ENCODE assay signal across 10 mouse cellular contexts in genomic region chr5:100570716-100571115, GRCm38 (mm10). TPM values are rescaled to one million over a fixed set of nuclear protein-coding genes. Genes with fewer than 3 reads are reported as not detected.
DNase-seq lines count a peak whose midpoint lies in the region; ATAC-seq and TF ChIP-seq lines count a peak whose summit lies in the region.
"Had no signal": no experiment of that assay in that cellular context is flagged by ENCODE, and none has a peak within 500 bp of the region (broad histone marks: within the 10 kb centered on the region; RNA-seq: fewer than 3 reads in every experiment).

No protein-coding gene starts in this region.

- H3K9me3 ChIP-seq in heart, embryonic 11.5 days (replicated peaks; ENCODE audit: control insufficient read depth, low read length), result no peaks in the 10 kb centered on the region
- no peaks in the 10 kb centered on the region for H3K9me3 ChIP-seq in lung, embryonic 14.5 days (ENCODE audit: low read depth, low read length)
- no peaks in the 10 kb centered on the region for H3K9me3 ChIP-seq in intestine, embryonic 15.5 days
- no peaks in the 10 kb centered on the region for H3K9me3 ChIP-seq in stomach, embryonic 14.5 days (ENCODE audit: control insufficient read depth, low read depth, low read length)
- H3K9me3 ChIP-seq in midbrain, embryonic 16.5 days (replicated peaks; ENCODE audit: control insufficient read depth, low read length, poor library complexity, severe bottlenecking), result no peaks in the 10 kb centered on the region
- H3K9me3 ChIP-seq in midbrain, embryonic 14.5 days (ENCODE audit: control insufficient read depth, low read length), result no peaks in the 10 kb centered on the region
- H3K9me3 ChIP-seq: limb, embryonic 12.5 days; neural tube, embryonic 12.5 days had no signal

- no peak overlapping the region for H3K27ac ChIP-seq in heart, embryonic 11.5 days (ENCODE audit: low read depth, low read length)
- H3K27ac ChIP-seq in lung, embryonic 14.5 days (ENCODE audit: low read depth), result no peak overlapping the region; the same call in 1 of the 2 replicates
- peak overlapping the region; percentile 46 for H3K27ac ChIP-seq in intestine, embryonic 15.5 days
- peak overlapping the region; percentile 66 for H3K27ac ChIP-seq in stomach, embryonic 14.5 days (ENCODE audit: low read length)
- H3K27ac ChIP-seq in midbrain, embryonic 16.5 days (ENCODE audit: low read length), result no peak overlapping the region
- H3K27ac ChIP-seq in midbrain, embryonic 14.5 days (replicated peaks; ENCODE audit: low read depth, low read length), result no peak overlapping the region
- H3K27ac ChIP-seq: limb, embryonic 12.5 days; neural tube, embryonic 12.5 days had no signal

- DNase-seq in heart, postnatal 10 days, result no peak
- peak; percentile 50 for DNase-seq in lung, embryonic 14.5 days
- DNase-seq in lung, postnatal 14 days, result no peak
- DNase-seq in midbrain, embryonic 14.5 days, result no peak

- no peak overlapping the region for H3K9ac ChIP-seq in heart, embryonic 11.5 days (ENCODE audit: low read depth, low read length)
- no peak overlapping the region; the same call in 1 of the 2 replicates for H3K9ac ChIP-seq in lung, embryonic 14.5 days
- H3K9ac ChIP-seq in intestine, embryonic 15.5 days, result peak overlapping the region; percentile 29
- H3K9ac ChIP-seq in stomach, embryonic 14.5 days (replicated peaks; ENCODE audit: low read depth, low read length), result no peak overlapping the region
- H3K9ac ChIP-seq in midbrain, embryonic 16.5 days (ENCODE audit: low read depth, low read length), result no peak overlapping the region
- H3K9ac ChIP-seq in midbrain, embryonic 14.5 days (replicated peaks; ENCODE audit: low read length), result no peak overlapping the region
- H3K9ac ChIP-seq: limb, embryonic 12.5 days; neural tube, embryonic 12.5 days had no signal

- no peaks in the 10 kb centered on the region for H3K36me3 ChIP-seq in heart, embryonic 11.5 days (ENCODE audit: control insufficient read depth, insufficient read depth, low read length)
- H3K36me3 ChIP-seq in lung, embryonic 14.5 days (ENCODE audit: insufficient read depth), result no peaks in the 10 kb centered on the region
- H3K36me3 ChIP-seq in intestine, embryonic 15.5 days, result no peaks in the 10 kb centered on the region
- no peaks in the 10 kb centered on the region for H3K36me3 ChIP-seq in stomach, embryonic 14.5 days (ENCODE audit: control insufficient read depth, insufficient read depth, low read length)
- no peaks in the 10 kb centered on the region for H3K36me3 ChIP-seq in midbrain, embryonic 16.5 days (ENCODE audit: control insufficient read depth, insufficient read depth, low read length)
- H3K36me3 ChIP-seq in midbrain, embryonic 14.5 days (ENCODE audit: control insufficient read depth, insufficient read depth, low read length), result no peaks in the 10 kb centered on the region
- H3K36me3 ChIP-seq: limb, embryonic 12.5 days; neural tube, embryonic 12.5 days had no signal

- peaks cover 12% of the 10 kb centered on the region; the same call in 1 of the 2 replicates for H3K4me1 ChIP-seq in heart, embryonic 11.5 days (ENCODE audit: control insufficient read depth, insufficient read depth, low read length)
- peaks cover 12% of the 10 kb centered on the region for H3K4me1 ChIP-seq in lung, embryonic 14.5 days (ENCODE audit: insufficient read depth)
- H3K4me1 ChIP-seq in intestine, embryonic 15.5 days (replicated peaks), result 0 out of 2 replicates have a peak, but pooled peaks cover 8% of the 10 kb centered on the region
- H3K4me1 ChIP-seq in stomach, embryonic 14.5 days (ENCODE audit: control insufficient read depth, insufficient read depth, low read length), result peaks cover 26% of the 10 kb centered on the region
- no peaks in the 10 kb centered on the region for H3K4me1 ChIP-seq in midbrain, embryonic 16.5 days (ENCODE audit: control insufficient read depth, insufficient read depth, low read length)
- H3K4me1 ChIP-seq in midbrain, embryonic 14.5 days (ENCODE audit: control insufficient read depth, insufficient read depth, low read length), result no peaks in the 10 kb centered on the region
- H3K4me1 ChIP-seq: limb, embryonic 12.5 days; neural tube, embryonic 12.5 days had no signal

- H3K4me2 ChIP-seq in heart, embryonic 11.5 days, result peak overlapping the region; percentile 51
- peak overlapping the region; percentile 46 for H3K4me2 ChIP-seq in lung, embryonic 14.5 days
- peak overlapping the region; percentile 54 for H3K4me2 ChIP-seq in intestine, embryonic 15.5 days (replicated peaks)
- H3K4me2 ChIP-seq in stomach, embryonic 14.5 days (replicated peaks; ENCODE audit: low read depth, low read length), result peak overlapping the region; percentile 37
- no peak overlapping the region for H3K4me2 ChIP-seq in midbrain, embryonic 16.5 days (ENCODE audit: low read length)
- no peak overlapping the region for H3K4me2 ChIP-seq in midbrain, embryonic 14.5 days (ENCODE audit: low read length)
- H3K4me2 ChIP-seq: limb, embryonic 12.5 days; neural tube, embryonic 12.5 days had no signal

- WGBS in heart, embryonic 11.5 days (ENCODE audit: insufficient replicate concordance), result 19% methylated on average over 8 of the region's 8 CpGs
- 6% methylated on average over 8 of the region's 8 CpGs for WGBS in lung, embryonic 14.5 days
- 7% methylated on average over 8 of the region's 8 CpGs for WGBS in intestine, embryonic 15.5 days
- WGBS in stomach, embryonic 14.5 days, result 10% methylated on average over 8 of the region's 8 CpGs
- WGBS in midbrain, embryonic 16.5 days, result 35% methylated on average over 8 of the region's 8 CpGs
- WGBS in midbrain, embryonic 14.5 days, result 48% methylated on average over 8 of the region's 8 CpGs

- ATAC-seq in heart, embryonic 11.5 days (replicated peaks; ENCODE audit: insufficient number of reproducible peaks, low FRiP score, low TSS enrichment), result no peak
- peak; percentile 57 for ATAC-seq in lung, embryonic 14.5 days (ENCODE audit: insufficient read depth)
- ATAC-seq in intestine, embryonic 15.5 days, result no peak
- no peak for ATAC-seq in stomach, embryonic 14.5 days (ENCODE audit: insufficient number of reproducible peaks, insufficient read depth, low FRiP score, low read depth)
- no peak for ATAC-seq in midbrain, embryonic 16.5 days
- no peak for ATAC-seq in midbrain, embryonic 14.5 days (ENCODE audit: low FRiP score, low TSS enrichment)

- TF ChIP-seq CTCF in lung, embryonic 14.5 days (IDR thresholded peaks at IDR 0.05; ENCODE audit: low read depth), result no peak

- H3K4me3 ChIP-seq in heart, embryonic 11.5 days (ENCODE audit: low read depth, low read length), result no peak overlapping the region
- H3K4me3 ChIP-seq in lung, embryonic 14.5 days (ENCODE audit: low read depth, low read length), result 0 out of 2 replicates have a peak overlapping the region, but pooled peaks have one; percentile 12
- peak overlapping the region; percentile 27 for H3K4me3 ChIP-seq in intestine, embryonic 15.5 days (replicated peaks)
- H3K4me3 ChIP-seq in stomach, embryonic 14.5 days (ENCODE audit: low read depth, low read length), result peak overlapping the region; percentile 22
- H3K4me3 ChIP-seq in midbrain, embryonic 16.5 days (ENCODE audit: low read depth, low read length), result no peak overlapping the region
- H3K4me3 ChIP-seq in midbrain, embryonic 14.5 days (replicated peaks; ENCODE audit: low read depth, low read length), result no peak overlapping the region
- H3K4me3 ChIP-seq: limb, embryonic 12.5 days; neural tube, embryonic 12.5 days had no signal

- H3K27me3 ChIP-seq in heart, embryonic 11.5 days (ENCODE audit: control insufficient read depth, insufficient read depth, low read length), result no peaks in the 10 kb centered on the region
- no peaks in the 10 kb centered on the region for H3K27me3 ChIP-seq in lung, embryonic 14.5 days (ENCODE audit: insufficient read depth, low read length)
- H3K27me3 ChIP-seq in intestine, embryonic 15.5 days (replicated peaks), result no peaks in the 10 kb centered on the region
- no peaks in the 10 kb centered on the region for H3K27me3 ChIP-seq in stomach, embryonic 14.5 days (ENCODE audit: control insufficient read depth, insufficient read depth, low read length)
- H3K27me3 ChIP-seq in midbrain, embryonic 16.5 days (ENCODE audit: control insufficient read depth, insufficient read depth, low read depth, low read length), result no peaks in the 10 kb centered on the region
- H3K27me3 ChIP-seq in midbrain, embryonic 14.5 days (ENCODE audit: control insufficient read depth, insufficient read depth, low read length), result no peaks in the 10 kb centered on the region
- H3K27me3 ChIP-seq: limb, embryonic 12.5 days; neural tube, embryonic 12.5 days had no signal

- intact Hi-C loops in heart, postnatal 10 days (cut with DNase I), result no loop called here

RNA-seq across cellular contexts. Expression of gene Plac8, which starts 1.3 kb away (rescaled TPM):
- polyA plus RNA-seq in heart, embryonic 11.5 days (2014; fragmentation: Nextera tagmentation; extraction: Ambion mirVana), result 7.1 and 8.2 TPM in 2 replicates
- 1 to 10 TPM; 2.1 to 3.1 TPM for total RNA-seq in heart, postnatal 10 days (2021)
- 10.0 and 11.5 TPM in 2 replicates for polyA plus RNA-seq in lung, embryonic 14.5 days (2014; fragmentation: Nextera tagmentation; extraction: Ambion mirVana)
- polyA plus RNA-seq in intestine, embryonic 15.5 days (2015; fragmentation: Nextera tagmentation; extraction: Ambion mirVana), result 349 and 408 TPM in 2 replicates
- polyA plus RNA-seq in stomach, embryonic 14.5 days (2014; fragmentation: Nextera tagmentation; extraction: Ambion mirVana), result 148 and 159 TPM in 2 replicates
- 0.50 and 0.51 TPM in 2 replicates for polyA plus RNA-seq in midbrain, embryonic 16.5 days (2015; fragmentation: Nextera tagmentation; extraction: Ambion mirVana)
- polyA plus RNA-seq in midbrain, embryonic 14.5 days (2014; fragmentation: Nextera tagmentation; extraction: Ambion mirVana), result 3.2 TPM in 1 of 2 replicates, not detected in the other

RNA-seq across cellular contexts. Expression of gene Cops4, which starts 52.6 kb away (rescaled TPM):
- 165 and 180 TPM in 2 replicates for polyA plus RNA-seq in heart, embryonic 11.5 days (2014; fragmentation: Nextera tagmentation; extraction: Ambion mirVana)
- 10 to 100 TPM; 82.2 to 87.9 TPM for total RNA-seq in heart, postnatal 10 days (2021)
- 202 and 209 TPM in 2 replicates for polyA plus RNA-seq in lung, embryonic 14.5 days (2014; fragmentation: Nextera tagmentation; extraction: Ambion mirVana)
- 164 and 170 TPM in 2 replicates for polyA plus RNA-seq in intestine, embryonic 15.5 days (2015; fragmentation: Nextera tagmentation; extraction: Ambion mirVana)
- polyA plus RNA-seq in stomach, embryonic 14.5 days (2014; fragmentation: Nextera tagmentation; extraction: Ambion mirVana), result 187 and 188 TPM in 2 replicates
- 177 TPM in 2 replicates for polyA plus RNA-seq in midbrain, embryonic 16.5 days (2015; fragmentation: Nextera tagmentation; extraction: Ambion mirVana)
- polyA plus RNA-seq in midbrain, embryonic 14.5 days (2014; fragmentation: Nextera tagmentation; extraction: Ambion mirVana), result 175 and 210 TPM in 2 replicates

Comparison
In these comparisons a context has a peak if more than half of its experiments do, and no peak if none do; other contexts are left out.
1. H3K27ac ChIP-seq: peak in intestine, embryonic 15.5 days (single experiment) and stomach, embryonic 14.5 days (single experiment); none in heart, embryonic 11.5 days (single experiment), lung, embryonic 14.5 days (single experiment), midbrain, embryonic 16.5 days (single experiment) and midbrain, embryonic 14.5 days (single experiment).
2. H3K4me2 ChIP-seq: peak in heart, embryonic 11.5 days (single experiment), lung, embryonic 14.5 days (single experiment), intestine, embryonic 15.5 days (single experiment) and stomach, embryonic 14.5 days (single experiment); none in midbrain, embryonic 16.5 days (single experiment) and midbrain, embryonic 14.5 days (single experiment).
3. H3K4me3 ChIP-seq: peak in lung, embryonic 14.5 days (single experiment), intestine, embryonic 15.5 days (single experiment) and stomach, embryonic 14.5 days (single experiment); none in heart, embryonic 11.5 days (single experiment), midbrain, embryonic 16.5 days (single experiment) and midbrain, embryonic 14.5 days (single experiment).
4. RNA of gene Plac8, which starts 1.3 kb away (polyA plus RNA-seq): 349 to 408 TPM in intestine, embryonic 15.5 days and 148 to 159 TPM in stomach, embryonic 14.5 days; 10.0 to 11.5 TPM in lung, embryonic 14.5 days, 7.1 to 8.2 TPM in heart, embryonic 11.5 days, 3.2 TPM in midbrain, embryonic 14.5 days and 0.50 to 0.51 TPM in midbrain, embryonic 16.5 days; every median in the first group is over 10 times any median in the second.